Mouse (Mus musculus): ENCODE data around the gene B4galnt2. TPM values are rescaled to one million over a fixed set of nuclear protein-coding genes. Genes with fewer than 3 reads are reported as not detected.
A peak's percentile ranks its signal among the peaks of the same experiment; 100 is the strongest.

B4galnt2 gene
- total and polyA plus RNA-seq, 2 experiments from 2014 or later, result not detected

DNA sequence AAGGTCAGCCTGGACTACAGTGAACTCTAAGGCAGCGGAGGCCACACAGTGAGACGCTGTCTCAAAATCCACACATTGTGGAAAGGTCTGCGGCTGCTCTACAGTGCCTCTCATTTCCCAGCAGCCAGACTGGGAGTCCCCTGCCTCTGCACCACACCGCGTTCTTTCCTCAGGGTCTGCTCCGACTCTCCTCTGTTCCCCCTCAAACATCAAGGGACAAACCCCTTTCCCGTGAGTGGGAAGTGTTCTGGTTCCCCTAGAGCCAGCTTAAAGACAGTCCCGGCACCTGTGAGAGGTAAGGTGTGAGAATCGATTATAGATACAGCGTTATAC, 73.2 kb downstream of the B4galnt2 start:
- 62% methylated on average over 10 of the region's 10 CpGs for WGBS
- Histone ChIP-seq H3K4me3 (ENCODE audit: low read depth, low read length) (no peak overlapping the region), H3K27ac (ENCODE audit: low read depth, low read length) (no peak overlapping the region), H3K4me2 (ENCODE audit: low read depth) (no peak overlapping the region), H3K9ac (no peak overlapping the region), H3K36me3 (ENCODE audit: insufficient read depth) (no peaks in the 10 kb centered on the region), H3K9me3 (ENCODE audit: low read length) (no peaks in the 10 kb centered on the region), H3K27me3 (ENCODE audit: insufficient read depth, low read length) (peaks cover 8% of the 10 kb centered on the region), H3K4me1 (ENCODE audit: insufficient read depth) (peaks cover 4% of the 10 kb centered on the region)
- no peak for ATAC-seq
- DNase-seq, result no peak
- no peak for TF ChIP-seq CTCF (IDR thresholded peaks at IDR 0.05; ENCODE audit: low read depth)

DNA sequence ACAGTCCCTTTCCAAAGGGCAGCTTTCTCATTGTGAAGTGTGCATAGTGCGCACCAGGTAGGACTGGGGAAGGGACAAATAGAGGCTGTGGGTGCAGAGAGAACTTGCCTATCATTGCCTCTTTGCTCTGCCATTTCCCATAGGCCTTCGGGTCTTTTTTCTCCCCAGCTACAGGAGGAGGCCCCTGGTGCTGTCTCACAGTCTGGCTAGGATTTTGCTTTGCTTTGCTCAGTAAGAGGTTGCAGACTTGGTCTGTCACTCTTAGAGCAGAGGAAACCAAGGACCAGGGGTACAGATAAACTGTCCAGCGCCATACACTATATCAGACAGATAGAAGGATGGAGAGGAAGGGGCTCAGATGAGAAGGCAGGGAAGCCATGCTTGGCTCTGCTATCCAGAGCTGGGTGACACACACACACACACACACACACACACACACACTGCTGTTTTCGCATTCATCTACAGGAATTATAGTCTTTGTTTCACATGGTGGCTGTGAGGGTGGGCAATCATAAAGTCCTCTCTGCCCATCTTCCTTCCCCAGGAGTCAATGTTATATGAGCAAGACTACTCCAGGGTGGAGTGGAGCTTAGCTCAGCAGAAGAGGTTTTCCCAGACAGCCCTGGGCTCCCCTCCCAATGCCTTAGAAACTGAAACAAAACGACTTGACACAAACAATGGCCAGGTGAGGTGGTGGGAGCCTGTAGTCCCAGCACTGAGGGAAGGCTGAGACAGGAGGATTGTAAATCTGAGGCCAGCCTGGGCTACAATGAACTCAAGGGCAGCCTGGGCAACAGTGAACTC, 73.8 kb downstream of the B4galnt2 start:
- no peak for TF ChIP-seq CTCF (IDR thresholded peaks at IDR 0.05; ENCODE audit: low read depth)
- H3K4me1 ChIP-seq (ENCODE audit: insufficient read depth), result peaks cover 4% of the 10 kb centered on the region
- WGBS, result 75% methylated on average over 5 of the region's 5 CpGs
- no peaks in the 10 kb centered on the region for H3K9me3 ChIP-seq (ENCODE audit: low read length)
- ATAC-seq (no peak), DNase-seq (no peak)
- H3K36me3 ChIP-seq (ENCODE audit: insufficient read depth), result no peaks in the 10 kb centered on the region
- no peak overlapping the region for H3K4me2 ChIP-seq (ENCODE audit: low read depth)
- no peak overlapping the region for H3K9ac ChIP-seq
- H3K27me3 ChIP-seq (ENCODE audit: insufficient read depth, low read length), result peaks cover 8% of the 10 kb centered on the region
- no peak overlapping the region for H3K27ac ChIP-seq (ENCODE audit: low read depth, low read length)
- H3K4me3 ChIP-seq (ENCODE audit: low read depth, low read length), result no peak overlapping the region

DNA sequence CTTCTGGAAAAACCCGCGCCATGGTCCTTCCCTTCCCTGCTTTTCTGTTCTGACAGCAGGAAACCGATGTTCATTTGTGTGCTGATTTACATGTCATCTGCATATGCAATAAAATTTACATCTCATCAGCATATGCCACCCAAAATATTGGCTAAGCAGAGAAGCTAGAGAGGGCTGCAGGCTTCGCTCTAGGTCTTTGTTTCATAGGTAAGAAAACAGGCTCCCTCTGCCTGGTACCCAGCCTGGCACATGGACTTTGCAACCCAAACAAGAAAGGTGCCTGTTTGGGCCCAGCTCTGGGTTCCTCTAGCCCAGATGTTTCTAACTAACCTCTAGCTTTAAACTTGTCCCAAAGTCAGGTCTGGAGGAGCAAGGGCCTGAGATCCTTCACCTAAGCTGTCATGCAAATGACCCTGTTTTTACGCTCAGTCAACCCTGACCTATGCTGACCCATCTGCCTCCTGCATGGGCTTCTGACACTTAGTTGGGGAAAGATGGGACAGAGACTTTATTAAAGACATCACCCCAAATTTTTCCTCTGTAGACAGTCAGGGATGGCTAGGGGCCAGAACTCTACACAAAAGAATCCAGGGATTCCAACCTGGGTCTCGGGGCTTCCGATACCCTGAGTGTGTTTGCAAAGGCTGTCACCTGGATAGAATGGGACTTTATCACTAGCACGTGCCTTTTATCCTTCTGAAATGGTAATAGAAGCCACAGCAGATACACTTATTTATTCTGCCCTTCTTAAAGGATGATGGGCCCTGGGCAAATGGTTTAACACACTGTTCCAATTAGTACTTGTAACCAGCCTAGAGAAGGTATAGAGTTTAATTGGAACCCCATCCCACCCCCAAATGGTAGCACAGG, 75.5 kb downstream of the B4galnt2 start:
- ATAC-seq, result peak; percentile 60
- 53% methylated on average over 8 of the region's 8 CpGs for WGBS

DNA sequence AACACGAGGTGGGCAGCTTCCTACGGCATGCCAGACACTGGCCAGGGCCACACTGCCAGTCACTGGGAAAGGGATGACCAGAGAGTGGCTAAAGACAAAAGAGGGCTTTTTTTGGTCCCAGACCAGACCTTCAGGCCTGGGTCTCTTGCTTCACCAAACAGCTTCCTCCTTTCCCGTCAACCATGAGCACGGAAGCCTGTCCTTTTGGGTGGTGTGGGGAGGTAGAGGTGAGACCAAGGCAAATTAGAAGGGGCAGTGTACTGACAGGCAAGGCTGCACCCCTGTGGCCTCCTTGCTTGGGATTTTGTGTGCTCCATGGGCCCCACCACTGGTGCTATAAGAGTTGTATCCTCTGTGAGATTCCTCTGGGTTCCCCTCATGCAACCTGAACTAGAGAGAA, 76.1 kb downstream of the B4galnt2 start:
- 70% methylated on average over 4 of the region's 4 CpGs for WGBS
- Histone ChIP-seq H3K36me3 (ENCODE audit: insufficient read depth) (no peaks in the 10 kb centered on the region), H3K27ac (ENCODE audit: low read depth, low read length) (no peak overlapping the region), H3K4me1 (ENCODE audit: insufficient read depth) (peaks cover 4% of the 10 kb centered on the region), H3K9me3 (ENCODE audit: low read length) (no peaks in the 10 kb centered on the region), H3K27me3 (ENCODE audit: insufficient read depth, low read length) (peaks cover 29% of the 10 kb centered on the region), H3K4me2 (ENCODE audit: low read depth) (no peak overlapping the region), H3K9ac (no peak overlapping the region), H3K4me3 (ENCODE audit: low read depth, low read length) (no peak overlapping the region)
- TF ChIP-seq CTCF (IDR thresholded peaks at IDR 0.05; ENCODE audit: low read depth), result no peak
- no peak for DNase-seq
- ATAC-seq, result no peak

More for the DNA sequence above, 75.5 kb downstream of the B4galnt2 start:
- no peaks in the 10 kb centered on the region for H3K9me3 ChIP-seq (ENCODE audit: low read length)
- TF ChIP-seq CTCF (IDR thresholded peaks at IDR 0.05; ENCODE audit: low read depth), result no peak
- H3K9ac ChIP-seq, result no peak overlapping the region
- H3K4me1 ChIP-seq (ENCODE audit: insufficient read depth), result peaks cover 4% of the 10 kb centered on the region
- no peak overlapping the region for H3K27ac ChIP-seq (ENCODE audit: low read depth, low read length)
- no peak overlapping the region for H3K4me3 ChIP-seq (ENCODE audit: low read depth, low read length)
- peaks cover 23% of the 10 kb centered on the region for H3K27me3 ChIP-seq (ENCODE audit: insufficient read depth, low read length)
- H3K36me3 ChIP-seq (ENCODE audit: insufficient read depth), result no peaks in the 10 kb centered on the region
- no peak overlapping the region for H3K4me2 ChIP-seq (ENCODE audit: low read depth)
- peak; percentile 45 for DNase-seq

DNA sequence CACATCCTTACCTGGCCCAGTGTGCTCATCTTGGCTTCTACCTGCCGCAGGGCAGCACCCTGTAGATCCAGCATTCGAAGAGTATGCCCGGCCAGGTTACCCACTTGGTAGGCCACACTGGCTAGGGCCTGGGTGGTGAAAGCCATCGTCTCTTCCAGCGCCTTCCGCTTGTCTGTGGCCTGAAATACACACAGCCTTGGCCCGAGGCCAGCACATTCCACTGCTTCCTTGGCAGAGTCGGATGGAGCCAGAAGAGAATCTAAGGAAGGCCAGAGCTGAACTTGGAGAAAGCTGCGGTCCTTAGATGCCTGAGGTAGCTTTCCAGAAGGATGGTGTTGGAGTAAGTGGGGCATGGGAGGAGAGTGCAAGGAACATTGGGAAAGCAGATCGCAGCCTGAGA, 77.6 kb downstream of the B4galnt2 start, which contains the start of gene Gngt2:
Gene Gngt2 (plus strand): TSS at position 158 of the 400 bp plus-strand sequence.
- no peak for ATAC-seq
- H3K4me3 ChIP-seq (ENCODE audit: low read depth, low read length), result no peak within 1 kb of the TSS
- H3K27ac ChIP-seq (ENCODE audit: low read depth, low read length), result no peak within 1 kb of the TSS
- peaks cover 4% of the 10 kb centered on the region for H3K4me1 ChIP-seq (ENCODE audit: insufficient read depth)
- TF ChIP-seq CTCF (IDR thresholded peaks at IDR 0.05; ENCODE audit: low read depth), result no peak
- no peak within 1 kb of the TSS for H3K9ac ChIP-seq
- 52% methylated on average over 10 of the region's 10 CpGs for WGBS
- no peak within 1 kb of the TSS for H3K4me2 ChIP-seq (ENCODE audit: low read depth)
- DNase-seq, result peak; percentile 60
- H3K27me3 ChIP-seq (ENCODE audit: insufficient read depth, low read length), result peaks cover 43% of the 10 kb centered on the region
- no peaks in the 10 kb centered on the region for H3K36me3 ChIP-seq (ENCODE audit: insufficient read depth)
- H3K9me3 ChIP-seq (ENCODE audit: low read length), result no peaks in the 10 kb centered on the region

DNA sequence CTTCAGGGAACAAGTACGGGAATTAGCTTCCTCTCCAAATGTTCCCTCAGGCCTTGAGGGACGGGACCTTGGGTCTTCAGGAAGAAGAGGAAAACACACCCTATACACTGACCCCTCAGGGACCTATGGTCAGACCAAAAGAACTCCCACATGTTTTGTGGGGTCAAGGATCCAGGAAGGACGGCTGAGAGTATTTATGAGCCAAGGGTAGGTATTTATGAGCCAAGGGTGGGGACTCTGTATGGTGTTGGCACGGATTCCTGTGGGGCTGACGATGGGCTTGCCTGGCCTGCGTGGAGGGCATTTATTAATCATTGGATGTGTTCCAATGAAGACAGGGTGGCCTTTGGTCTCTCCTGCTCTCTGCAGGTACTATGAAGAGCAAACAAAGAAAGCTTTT, 78.3 kb downstream of the B4galnt2 start:
- no peak overlapping the region for H3K27ac ChIP-seq (ENCODE audit: low read depth, low read length)
- peaks cover 42% of the 10 kb centered on the region for H3K27me3 ChIP-seq (ENCODE audit: insufficient read depth, low read length)
- no peaks in the 10 kb centered on the region for H3K36me3 ChIP-seq (ENCODE audit: insufficient read depth)
- DNase-seq, result no peak
- no peak overlapping the region for H3K4me3 ChIP-seq (ENCODE audit: low read depth, low read length)
- H3K9me3 ChIP-seq (ENCODE audit: low read length), result no peaks in the 10 kb centered on the region
- peaks cover 4% of the 10 kb centered on the region for H3K4me1 ChIP-seq (ENCODE audit: insufficient read depth)
- no peak for ATAC-seq
- no peak overlapping the region for H3K4me2 ChIP-seq (ENCODE audit: low read depth)
- H3K9ac ChIP-seq, result no peak overlapping the region
- no peak for TF ChIP-seq CTCF (IDR thresholded peaks at IDR 0.05; ENCODE audit: low read depth)
- WGBS, result 50% methylated on average over 6 of the region's 6 CpGs

DNA sequence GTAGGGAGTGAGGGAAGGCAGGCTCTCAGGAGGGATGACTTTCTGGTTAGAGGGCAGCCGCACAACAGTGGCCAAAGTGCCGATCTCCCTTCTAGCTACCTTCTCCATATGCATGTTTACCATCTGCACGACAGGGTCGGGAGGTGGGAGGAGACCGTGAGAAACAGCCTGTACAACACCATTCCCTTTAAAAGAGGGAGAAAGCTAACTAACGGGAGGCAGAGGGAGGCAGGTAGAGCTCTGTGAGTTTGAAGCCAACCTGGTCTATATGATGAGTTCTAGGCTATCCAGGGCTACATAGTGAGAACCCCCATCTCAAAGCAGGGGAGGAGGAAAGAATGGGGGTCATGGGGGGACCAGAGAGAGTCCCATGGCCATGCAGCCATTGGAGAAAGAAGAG, 78.9 kb downstream of the B4galnt2 start:
- Histone ChIP-seq H3K4me3 (ENCODE audit: low read depth, low read length) (no peak overlapping the region), H3K9ac (no peak overlapping the region), H3K4me2 (ENCODE audit: low read depth) (no peak overlapping the region), H3K27me3 (ENCODE audit: insufficient read depth, low read length) (peaks cover 48% of the 10 kb centered on the region), H3K4me1 (ENCODE audit: insufficient read depth) (peaks cover 7% of the 10 kb centered on the region), H3K27ac (ENCODE audit: low read depth, low read length) (no peak overlapping the region), H3K36me3 (ENCODE audit: insufficient read depth) (no peaks in the 10 kb centered on the region), H3K9me3 (ENCODE audit: low read length) (no peaks in the 10 kb centered on the region)
- TF ChIP-seq CTCF (IDR thresholded peaks at IDR 0.05; ENCODE audit: low read depth), result no peak
- no peak for DNase-seq
- no peak for ATAC-seq
- WGBS, result 44% methylated on average over 6 of the region's 6 CpGs
